Mouse (Mus musculus) heart, embryonic 11.5 days (tissue): ENCODE data around the gene Irf7. TPM values are rescaled to one million over a fixed set of nuclear protein-coding genes. Genes with fewer than 3 reads are reported as not detected.
"Not testable (repeated sequence)": the region's sequence is repeated elsewhere in the genome, so short reads cannot be mapped to it uniquely, and the experiment has no call there.

ENCODE experiments used
- ATAC-seq: fragments of 200-750 bp; cut with Nextera tagmentation; replicated peaks from 2 replicates; pipeline ENCODE4 v1.8.0; 2017; ENCODE audit warnings: moderate library complexity; ENCODE audit not compliant: insufficient number of reproducible peaks, low FRiP score, low TSS enrichment
- H3K27ac ChIP-seq: fragments of 300-500 bp; sonication (generic); 2 replicates; pipeline ENCODE4 v1.5.1; 2014; ENCODE audit warnings: mild to moderate bottlenecking, low read depth, low read length
- H3K27me3 ChIP-seq: fragments of 300-500 bp; sonication (generic); 2 replicates; pipeline ENCODE4 v1.6.1; 2014; ENCODE audit warnings: mild to moderate bottlenecking, low read length, mixed read lengths; ENCODE audit not compliant: control insufficient read depth, insufficient read depth
- H3K36me3 ChIP-seq: fragments of 300-500 bp; sonication (generic); 2 replicates; pipeline ENCODE4 v1.6.1; 2014; ENCODE audit warnings: mild to moderate bottlenecking, low read length, moderate library complexity, mixed read lengths; ENCODE audit not compliant: control insufficient read depth, insufficient read depth
- H3K4me1 ChIP-seq: fragments of 300-500 bp; sonication (generic); 2 replicates; pipeline ENCODE4 v1.6.1; 2014; ENCODE audit warnings: low read length; ENCODE audit not compliant: control insufficient read depth, insufficient read depth
- H3K4me2 ChIP-seq: fragments of 300-500 bp; sonication (generic); 2 replicates; pipeline ENCODE4 v1.6.1; 2014; ENCODE audit warnings: mild to moderate bottlenecking, moderate library complexity
- H3K4me3 ChIP-seq: fragments of 300-500 bp; sonication (generic); 2 replicates; pipeline ENCODE4 v1.5.1; 2014; ENCODE audit warnings: low read depth, low read length
- H3K9ac ChIP-seq: fragments of 300-500 bp; sonication (generic); 2 replicates; pipeline ENCODE4 v1.6.1; 2014; ENCODE audit warnings: mild to moderate bottlenecking, low read depth, low read length, moderate library complexity
- H3K9me3 ChIP-seq: fragments of 300-500 bp; sonication (generic); replicated peaks from 2 replicates; pipeline ENCODE4 v1.6.1; 2016; ENCODE audit warnings: low read length; ENCODE audit not compliant: control insufficient read depth
- WGBS: fragments of 180-500 bp; shearing (Covaris S2); extraction: QIAGEN DNeasy Blood & Tissue Kit; methylation state at CpG from one replicate; pipeline ENCODE4 v1.1.7; 2014; ENCODE audit not compliant: insufficient replicate concordance; 5-methylcytosine and 5-hydroxymethylcytosine counted together
- polyA plus RNA-seq: library from polyadenylated mRNA; unstranded; fragments of >200 nt; fragmentation: Nextera tagmentation; extraction: Ambion mirVana; gene quantifications from 2 replicates; pipeline ENCODE4 v1.2.1, GENCODE M21; 2014

The Irf7 gene
- polyA plus RNA-seq, 1 experiment from 2014 or later = 1.2 TPM

- peak overlapping the region; percentile 39; the same call in 1 of the 2 replicates for H3K9ac ChIP-seq
- H3K4me3 ChIP-seq = 0 out of 2 replicates have a peak overlapping the region, but pooled peaks have one; percentile 54
- peaks cover 33% of the 10 kb centered on the region for H3K36me3 ChIP-seq
- H3K9me3 ChIP-seq = no peaks in the 10 kb centered on the region
- WGBS = 31% methylated on average over 12 of the region's 12 CpGs
- 0 out of 2 replicates have a peak, but pooled peaks have one; percentile 39 for ATAC-seq
- peaks cover 11% of the 10 kb centered on the region; the same call in 1 of the 2 replicates for H3K4me1 ChIP-seq
- H3K4me2 ChIP-seq = peak overlapping the region; percentile 94
- H3K27me3 ChIP-seq = no peaks in the 10 kb centered on the region
- H3K27ac ChIP-seq = no peak overlapping the region
Measured at GRCm38 (mm10) chr7:141264761-141265410, 1.4 kb downstream of the Irf7 start.

GRCm38 (mm10) chr7:141264041-141264700 is 2.1 kb downstream of the Irf7 start:
- 72% methylated on average over 11 of the region's 11 CpGs for WGBS
- H3K4me1 ChIP-seq = peaks cover 11% of the 10 kb centered on the region; the same call in 1 of the 2 replicates
- H3K27me3 ChIP-seq = no peaks in the 10 kb centered on the region
- peaks cover 39% of the 10 kb centered on the region for H3K36me3 ChIP-seq
- H3K9ac ChIP-seq = no peak overlapping the region
- no peaks in the 10 kb centered on the region for H3K9me3 ChIP-seq
- H3K4me3 ChIP-seq = no peak overlapping the region
- no peak overlapping the region for H3K4me2 ChIP-seq
- no peak for ATAC-seq
- no peak overlapping the region for H3K27ac ChIP-seq

- Histone ChIP-seq H3K4me3 (no peak overlapping the region), H3K9ac (no peak overlapping the region), H3K9me3 (no peaks in the 10 kb centered on the region), H3K27me3 (no peaks in the 10 kb centered on the region), H3K36me3 (peaks cover 44% of the 10 kb centered on the region), H3K4me2 (no peak overlapping the region), H3K4me1 (peaks cover 11% of the 10 kb centered on the region; the same call in 1 of the 2 replicates), H3K27ac (no peak overlapping the region)
- no peak for ATAC-seq
- 86% methylated on average over 13 of the region's 13 CpGs for WGBS
Measured at GRCm38 (mm10) chr7:141263640-141264039, 2.6 kb downstream of the Irf7 start.

- no peak overlapping the region for H3K4me2 ChIP-seq
- WGBS = 83% methylated on average over 3 of the region's 3 CpGs
Measured at GRCm38 (mm10) chr7:141261480-141261879, 4.8 kb downstream of the Irf7 start.

GRCm38 (mm10) chr7:141256159-141256558 is 10.1 kb downstream of the Irf7 start:
- no peak overlapping the region for H3K4me3 ChIP-seq
- peaks cover 59% of the 10 kb centered on the region for H3K36me3 ChIP-seq
- ATAC-seq = no peak
- H3K4me2 ChIP-seq = no peak overlapping the region
- 93% methylated on average over 10 of the region's 10 CpGs for WGBS
- no peaks in the 10 kb centered on the region for H3K4me1 ChIP-seq
- H3K9me3 ChIP-seq = no peaks in the 10 kb centered on the region
- H3K9ac ChIP-seq = no peak overlapping the region
- no peak overlapping the region for H3K27ac ChIP-seq
- H3K27me3 ChIP-seq = no peaks in the 10 kb centered on the region

More at GRCm38 (mm10) chr7:141261480-141261879, 4.8 kb downstream of the Irf7 start:
- Histone ChIP-seq H3K9ac (no peak overlapping the region), H3K4me1 (peaks cover 9% of the 10 kb centered on the region; the same call in 1 of the 2 replicates), H3K27me3 (no peaks in the 10 kb centered on the region), H3K9me3 (no peaks in the 10 kb centered on the region), H3K27ac (no peak overlapping the region), H3K36me3 (peaks cover 63% of the 10 kb centered on the region), H3K4me3 (no peak overlapping the region)
- no peak for ATAC-seq

- not testable (repeated sequence) for H3K27ac ChIP-seq, H3K4me3 ChIP-seq, H3K9ac ChIP-seq, H3K4me1 ChIP-seq, H3K9me3 ChIP-seq, ATAC-seq, H3K4me2 ChIP-seq, H3K27me3 ChIP-seq
- 95% methylated on average over 4 of the region's 4 CpGs for WGBS
- H3K36me3 ChIP-seq = peaks cover 37% of the 10 kb centered on the region
Measured at GRCm38 (mm10) chr7:141250486-141250885, 15.8 kb downstream of the Irf7 start.

- Histone ChIP-seq H3K4me2 (no peak overlapping the region), H3K4me1 (peaks cover 13% of the 10 kb centered on the region), H3K9me3 (no peaks in the 10 kb centered on the region), H3K9ac (no peak overlapping the region), H3K4me3 (no peak overlapping the region), H3K27me3 (no peaks in the 10 kb centered on the region), H3K27ac (no peak overlapping the region), H3K36me3 (peaks cover 32% of the 10 kb centered on the region)
- ATAC-seq = no peak
- WGBS = 94% methylated on average over 9 of the region's 10 CpGs
Measured at GRCm38 (mm10) chr7:141231551-141231950, 34.7 kb downstream of the Irf7 start.

GRCm38 (mm10) chr7:141231111-141231510 is 35.2 kb downstream of the Irf7 start:
- no peak for ATAC-seq
- Histone ChIP-seq H3K4me3 (no peak overlapping the region), H3K4me1 (peaks cover 13% of the 10 kb centered on the region), H3K4me2 (no peak overlapping the region), H3K9me3 (no peaks in the 10 kb centered on the region), H3K9ac (no peak overlapping the region), H3K27me3 (no peaks in the 10 kb centered on the region), H3K27ac (no peak overlapping the region), H3K36me3 (peaks cover 29% of the 10 kb centered on the region)
- WGBS = 92% methylated on average over 3 of the region's 3 CpGs
